Mouse (Mus musculus) small intestine, adult 2 months (tissue): ENCODE results near the gene Plbd2.

Experiments used
- CTCF ChIP-seq: fragments of 200-500 bp; IDR thresholded peaks from 2 replicates; pipeline ENCODE4 v1.5.1; 2012; ENCODE audit warnings: low read depth, mild to moderate bottlenecking, control low read depth, inconsistent platforms, low read length, moderate library complexity, mixed read lengths; ENCODE audit not compliant: insufficient replicate concordance, insufficient read length; ENCODE audit errors: extremely low read depth
- POLR2A ChIP-seq: fragments of 200-500 bp; IDR thresholded peaks from 2 replicates; pipeline ENCODE4 v1.6.1; 2012; ENCODE audit warnings: low read depth, mild to moderate bottlenecking, control low read depth, inconsistent platforms, low read length, moderate library complexity

DNA sequence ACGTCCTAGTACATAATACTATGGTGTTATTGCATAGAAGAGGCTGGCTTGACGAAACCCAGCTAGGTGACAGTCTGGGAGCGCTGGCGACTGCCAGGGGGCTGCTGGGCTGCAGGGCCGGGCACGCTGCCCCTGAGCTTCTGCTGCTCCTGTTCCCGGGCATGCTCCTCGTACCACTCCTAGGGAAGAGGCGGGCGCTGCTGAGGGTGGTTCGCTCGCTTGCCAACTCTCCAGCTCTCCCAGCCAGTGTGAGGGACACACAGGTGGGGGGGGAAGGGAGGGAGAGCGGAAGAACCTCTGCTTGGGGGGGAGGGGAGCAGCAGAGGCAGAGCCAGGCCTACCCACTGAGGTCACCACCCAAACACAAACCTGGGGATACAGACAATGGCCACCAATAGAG, 32.6 kb upstream of the Plbd2 start:
- TF ChIP-seq POLR2A = no peak
- no peak for TF ChIP-seq CTCF
